Mouse (Mus musculus): ENCODE data around the gene Il1rapl1. TPM values are rescaled to one million over a fixed set of nuclear protein-coding genes. Genes with fewer than 3 reads are reported as not detected.

The Il1rapl1 gene
- polyA plus RNA-seq, 1 experiment from 2014 or later = 5.8 TPM

DNA sequence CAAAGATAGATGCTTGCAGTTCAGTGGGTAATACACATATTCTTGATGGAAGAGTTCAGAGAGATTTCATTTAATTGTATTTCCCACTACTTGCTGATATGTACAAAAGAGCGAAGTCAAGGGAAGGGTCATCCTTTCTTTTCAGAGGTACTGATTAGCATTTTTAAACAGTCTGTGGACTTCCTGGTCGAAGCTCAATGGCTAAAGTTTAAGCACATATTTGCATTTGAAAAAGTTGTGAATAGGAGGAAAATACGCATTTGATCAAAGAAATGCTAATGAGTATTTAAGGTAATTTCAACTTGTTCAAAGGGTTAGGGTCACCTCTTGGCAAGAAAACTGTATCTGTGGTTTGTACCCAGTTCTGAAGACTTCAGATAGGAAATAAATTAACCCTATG lies 1386.6 kb downstream of the Il1rapl1 start:
- Histone ChIP-seq H3K9me3 (replicated peaks) (no peaks in the 10 kb centered on the region), H3K9ac (replicated peaks) (no peak overlapping the region), H3K4me1 (no peaks in the 10 kb centered on the region), H3K4me3 (replicated peaks) (no peak overlapping the region), H3K36me3 (no peaks in the 10 kb centered on the region), H3K27ac (replicated peaks) (no peak overlapping the region), H3K4me2 (no peak overlapping the region), H3K27me3 (replicated peaks) (no peaks in the 10 kb centered on the region)
- ATAC-seq (ENCODE audit: low FRiP score) = no peak
- 27% methylated on average over 3 of the region's 3 CpGs for WGBS

All from neural tube, embryonic 15.5 days (tissue).